Mouse (Mus musculus): ENCODE data around the gene Slirp.

DNA sequence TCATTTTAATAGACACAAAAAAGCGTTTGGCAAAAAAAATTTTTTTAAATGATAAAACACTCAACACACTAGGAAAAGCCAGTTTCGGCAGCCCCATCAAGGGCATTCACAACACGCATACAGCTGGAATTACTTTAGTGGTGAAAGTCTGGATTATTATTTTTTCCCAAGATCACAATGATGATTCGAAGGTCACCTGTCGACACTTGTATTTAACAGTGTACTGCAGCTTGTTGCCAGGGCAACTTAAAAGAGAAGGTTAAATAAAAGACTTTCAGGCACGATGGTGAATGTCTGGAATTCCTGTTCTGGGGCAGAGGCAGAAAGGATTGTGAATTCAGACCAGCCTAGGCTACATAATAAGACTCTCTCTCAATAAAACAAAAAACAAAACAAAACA, 41.8 kb upstream of the Slirp start:
- TF ChIP-seq EP300 (IDR thresholded peaks at IDR 0.05; ENCODE audit: low read depth) (no peak), CTCF (IDR thresholded peaks at IDR 0.05; ENCODE audit: low read depth) (no peak)

All from heart, postnatal 0 days (tissue).